ENCODE assay signal across 12 mouse cellular contexts in genomic region chr8:78690795-78691194, GRCm38 (mm10).
A peak's percentile ranks its signal among the peaks of the same experiment; 100 is the strongest.
DNase-seq lines count a peak whose midpoint lies in the region; ATAC-seq and TF ChIP-seq lines count a peak whose summit lies in the region.
"Had no signal": no experiment of that assay in that cellular context is flagged by ENCODE, and none has a peak within 500 bp of the region (broad histone marks: within the 10 kb centered on the region; RNA-seq: fewer than 3 reads in every experiment).

No protein-coding gene starts in this region.

- TF ChIP-seq CTCF in hindbrain, postnatal 0 days (IDR thresholded peaks at IDR 0.05; ENCODE audit: low read depth) = no peak

- ATAC-seq in forebrain, embryonic 11.5 days (replicated peaks; ENCODE audit: low FRiP score) = peak; percentile 58; the same call in 1 of the 2 replicates
- peak; percentile 90 for ATAC-seq in hindbrain, postnatal 0 days
- ATAC-seq in neural tube, embryonic 15.5 days (ENCODE audit: low FRiP score) = 0 out of 2 replicates have a peak, but pooled peaks have one; percentile 34

- no peaks in the 10 kb centered on the region for H3K27me3 ChIP-seq in forebrain, embryonic 11.5 days (ENCODE audit: control insufficient read depth, insufficient read depth, low read length)
- no peaks in the 10 kb centered on the region for H3K27me3 ChIP-seq in hindbrain, postnatal 0 days (ENCODE audit: insufficient read depth, low read length)
- H3K27me3 ChIP-seq in neural tube, embryonic 15.5 days (replicated peaks) = no peaks in the 10 kb centered on the region

- H3K9me3 ChIP-seq in forebrain, embryonic 11.5 days (ENCODE audit: control insufficient read depth, low read length) = no peaks in the 10 kb centered on the region
- H3K9me3 ChIP-seq in hindbrain, postnatal 0 days (ENCODE audit: low read length) = no peaks in the 10 kb centered on the region
- no peaks in the 10 kb centered on the region for H3K9me3 ChIP-seq in neural tube, embryonic 15.5 days (replicated peaks)

- WGBS in forebrain, embryonic 11.5 days = 63% methylated on average over 10 of the region's 10 CpGs
- 50% methylated on average over 10 of the region's 10 CpGs for WGBS in hindbrain, postnatal 0 days
- 49% methylated on average over 10 of the region's 10 CpGs for WGBS in neural tube, embryonic 15.5 days

- H3K4me3 ChIP-seq in forebrain, embryonic 11.5 days (ENCODE audit: low read depth, low read length) = no peak overlapping the region
- H3K4me3 ChIP-seq in hindbrain, postnatal 0 days (ENCODE audit: low read length) = no peak overlapping the region
- H3K4me3 ChIP-seq in neural tube, embryonic 15.5 days (replicated peaks) = no peak overlapping the region

- peak; percentile 17 for DNase-seq in embryo, embryonic 11 days
- no peak for DNase-seq in embryo, embryonic 9.5 days (ENCODE audit: extremely low spot score)
- DNase-seq in forebrain, embryonic 11.5 days (ENCODE audit: low spot score) = no peak
- peak; percentile 62 for DNase-seq in hindbrain, postnatal 0 days (ENCODE audit: low spot score)
- no peak for DNase-seq in spleen, postnatal 36 days (ENCODE audit: low spot score in 2 of 2)
- DNase-seq in kidney, postnatal 36 days = no peak
- DNase-seq in kidney, postnatal 25 days = no peak
- DNase-seq: adrenal gland, postnatal 10 days; kidney, adult 11 months; layer of hippocampus, postnatal 36 days had no signal

- no peak overlapping the region for H3K27ac ChIP-seq in forebrain, embryonic 11.5 days (ENCODE audit: low read depth, low read length)
- H3K27ac ChIP-seq in hindbrain, postnatal 0 days = peak overlapping the region; percentile 41; the same call in 1 of the 2 replicates
- no peak overlapping the region for H3K27ac ChIP-seq in neural tube, embryonic 15.5 days (replicated peaks)
- H3K27ac ChIP-seq: liver, embryonic 14.5 days had no signal

- no peak overlapping the region for H3K4me2 ChIP-seq in forebrain, embryonic 11.5 days (ENCODE audit: low read depth, low read length, severe bottlenecking)
- no peak overlapping the region for H3K4me2 ChIP-seq in hindbrain, postnatal 0 days (ENCODE audit: low read depth, low read length)
- H3K4me2 ChIP-seq in neural tube, embryonic 15.5 days = no peak overlapping the region

- H3K9ac ChIP-seq in forebrain, embryonic 11.5 days (ENCODE audit: low read length) = no peak overlapping the region
- H3K9ac ChIP-seq in hindbrain, postnatal 0 days (replicated peaks; ENCODE audit: low read length) = no peak overlapping the region
- H3K9ac ChIP-seq in neural tube, embryonic 15.5 days (replicated peaks) = no peak overlapping the region
- H3K9ac ChIP-seq: liver, embryonic 14.5 days had no signal

- H3K4me1 ChIP-seq in forebrain, embryonic 11.5 days (replicated peaks; ENCODE audit: control insufficient read depth, insufficient read depth, low read length) = no peaks in the 10 kb centered on the region; the same call in 1 of the 2 replicates
- H3K4me1 ChIP-seq in hindbrain, postnatal 0 days (ENCODE audit: insufficient read depth, low read length) = no peaks in the 10 kb centered on the region
- peaks cover 6% of the 10 kb centered on the region; the same call in 1 of the 2 replicates for H3K4me1 ChIP-seq in neural tube, embryonic 15.5 days

- H3K36me3 ChIP-seq in forebrain, embryonic 11.5 days (ENCODE audit: control insufficient read depth, insufficient read depth, low read length) = no peaks in the 10 kb centered on the region
- no peaks in the 10 kb centered on the region for H3K36me3 ChIP-seq in hindbrain, postnatal 0 days (ENCODE audit: insufficient read depth, low read length)
- H3K36me3 ChIP-seq in neural tube, embryonic 15.5 days = no peaks in the 10 kb centered on the region

Comparison
In these comparisons a context has a peak if more than half of its experiments do, and no peak if none do; other contexts are left out.
1. DNase-seq: peak in embryo, embryonic 11 days (single experiment) and hindbrain, postnatal 0 days (single experiment); none in embryo, embryonic 9.5 days (single experiment), forebrain, embryonic 11.5 days (single experiment), spleen, postnatal 36 days (0 of 2), kidney, postnatal 36 days (0 of 2) and kidney, postnatal 25 days (0 of 2).
2. ATAC-seq: peak in every context shown above with its lines; median percentile 90 in hindbrain, postnatal 0 days; 58 in forebrain, embryonic 11.5 days; 34 in neural tube, embryonic 15.5 days.